Mouse (Mus musculus) embryonic facial prominence, embryonic 10.5 days (tissue): ENCODE measurements at regions not wholly inside any gene's neighbourhood (a gene's known extent, or its start where the extent isn't known, plus 50 kb on each side); places are given as distances from the start of the nearest gene placed in this dataset.

Experiments used
- DNase-seq: peaks from one replicate; pipeline ENCODE4 v3.0.0-alpha.2; 2017; ENCODE audit warnings: low spot score
- H3K27ac ChIP-seq: fragments of 300-500 bp; sonication (generic); replicated peaks from 2 replicates; pipeline ENCODE4 v1.5.1; 2016; ENCODE audit warnings: mild to moderate bottlenecking
- H3K27me3 ChIP-seq: fragments of 300-500 bp; sonication (generic); replicated peaks from 2 replicates; pipeline ENCODE4 v1.6.1; 2016; ENCODE audit warnings: low read depth, mild to moderate bottlenecking; ENCODE audit not compliant: poor library complexity, severe bottlenecking
- H3K36me3 ChIP-seq: fragments of 300-500 bp; sonication (generic); replicated peaks from 2 replicates; pipeline ENCODE4 v1.6.1; 2016; ENCODE audit warnings: mild to moderate bottlenecking, moderate library complexity
- H3K4me1 ChIP-seq: fragments of 300-500 bp; sonication (generic); 2 replicates; pipeline ENCODE4 v1.6.1; 2016
- H3K4me3 ChIP-seq: fragments of 300-500 bp; sonication (generic); 2 replicates; pipeline ENCODE4 v1.5.1; 2016; ENCODE audit warnings: mild to moderate bottlenecking, moderate library complexity
- H3K9me3 ChIP-seq: fragments of 300-500 bp; sonication (generic); 2 replicates; pipeline ENCODE4 v1.6.1; 2016; ENCODE audit warnings: mild to moderate bottlenecking
- WGBS: fragments of 180-500 bp; shearing (Covaris S2); methylation state at CpG from one replicate; pipeline ENCODE4 v1.1.7; 2016; 5-methylcytosine and 5-hydroxymethylcytosine counted together

- Histone ChIP-seq H3K36me3 (no peaks in the 10 kb centered on the region), H3K4me3 (no peak overlapping the region), H3K9me3 (no peaks in the 10 kb centered on the region), H3K27ac (no peak overlapping the region), H3K4me1 (no peaks in the 10 kb centered on the region), H3K27me3 (no peaks in the 10 kb centered on the region)
- 69% methylated on average over 6 of the region's 6 CpGs for WGBS
- no peak for DNase-seq
Observed at GRCm38 (mm10) chr16:24187131-24187530, 198.5 kb upstream of the Bcl6 start.

GRCm38 (mm10) chr16:24185989-24186388 is 197.3 kb upstream of the Bcl6 start:
- Histone ChIP-seq H3K27ac (no peak overlapping the region), H3K4me3 (no peak overlapping the region), H3K27me3 (no peaks in the 10 kb centered on the region), H3K4me1 (no peaks in the 10 kb centered on the region), H3K36me3 (no peaks in the 10 kb centered on the region), H3K9me3 (no peaks in the 10 kb centered on the region)
- no peak for DNase-seq
- 48% methylated on average over 6 of the region's 6 CpGs for WGBS

DNA sequence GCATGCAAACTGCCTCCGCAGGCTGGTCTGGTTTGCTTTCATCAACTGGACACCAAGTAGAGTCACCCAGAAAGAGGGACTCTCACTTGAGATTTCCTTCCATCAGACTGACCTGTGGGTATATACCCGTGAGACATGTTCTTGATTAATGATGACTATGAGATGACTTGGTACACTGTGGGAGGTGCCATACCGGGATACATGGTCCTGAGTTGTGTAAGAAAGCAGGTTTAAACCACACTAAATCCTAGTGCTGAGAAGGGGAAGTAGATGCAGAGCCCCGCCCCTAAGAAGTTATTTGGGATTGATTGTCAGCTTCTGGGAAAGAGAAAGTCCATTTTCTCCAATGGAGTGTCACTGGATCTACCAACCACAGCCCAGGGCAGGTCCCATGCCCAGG is 196.2 kb upstream of the Bcl6 start:
- Histone ChIP-seq H3K36me3 (no peaks in the 10 kb centered on the region), H3K4me1 (no peaks in the 10 kb centered on the region), H3K27ac (no peak overlapping the region), H3K9me3 (no peaks in the 10 kb centered on the region), H3K27me3 (no peaks in the 10 kb centered on the region), H3K4me3 (no peak overlapping the region)
- WGBS = 89% methylated on average over 4 of the region's 4 CpGs
- no peak for DNase-seq

GRCm38 (mm10) chr16:24183216-24183615 is 194.6 kb upstream of the Bcl6 start:
- DNase-seq = no peak
- Histone ChIP-seq H3K36me3 (no peaks in the 10 kb centered on the region), H3K9me3 (no peaks in the 10 kb centered on the region), H3K27me3 (0 out of 2 replicates have a peak, but pooled peaks cover 5% of the 10 kb centered on the region), H3K4me3 (no peak overlapping the region), H3K27ac (no peak overlapping the region), H3K4me1 (no peaks in the 10 kb centered on the region)
- 76% methylated on average over 3 of the region's 3 CpGs for WGBS

- DNase-seq = no peak
- Histone ChIP-seq H3K4me1 (no peaks in the 10 kb centered on the region), H3K4me3 (no peak overlapping the region), H3K9me3 (no peaks in the 10 kb centered on the region), H3K27ac (no peak overlapping the region), H3K36me3 (no peaks in the 10 kb centered on the region), H3K27me3 (0 out of 2 replicates have a peak, but pooled peaks cover 5% of the 10 kb centered on the region)
- WGBS = 85% methylated on average over 3 of the region's 3 CpGs
Observed at GRCm38 (mm10) chr16:24181388-24181787, 192.7 kb upstream of the Bcl6 start.

- Histone ChIP-seq H3K36me3 (no peaks in the 10 kb centered on the region), H3K4me3 (no peak overlapping the region), H3K4me1 (no peaks in the 10 kb centered on the region), H3K27me3 (0 out of 2 replicates have a peak, but pooled peaks cover 5% of the 10 kb centered on the region), H3K27ac (no peak overlapping the region), H3K9me3 (no peaks in the 10 kb centered on the region)
- no peak for DNase-seq
- 87% methylated on average over 5 of the region's 5 CpGs for WGBS
Observed at GRCm38 (mm10) chr16:24180666-24181065, 192.0 kb upstream of the Bcl6 start.

- Histone ChIP-seq H3K4me1 (no peaks in the 10 kb centered on the region), H3K9me3 (no peaks in the 10 kb centered on the region), H3K27ac (no peak overlapping the region), H3K4me3 (no peak overlapping the region), H3K27me3 (0 out of 2 replicates have a peak, but pooled peaks cover 8% of the 10 kb centered on the region), H3K36me3 (no peaks in the 10 kb centered on the region)
- WGBS = 83% methylated on average over 2 of the region's 2 CpGs
- DNase-seq = no peak
Observed at GRCm38 (mm10) chr16:24177564-24177963, 188.9 kb upstream of the Bcl6 start.

DNA sequence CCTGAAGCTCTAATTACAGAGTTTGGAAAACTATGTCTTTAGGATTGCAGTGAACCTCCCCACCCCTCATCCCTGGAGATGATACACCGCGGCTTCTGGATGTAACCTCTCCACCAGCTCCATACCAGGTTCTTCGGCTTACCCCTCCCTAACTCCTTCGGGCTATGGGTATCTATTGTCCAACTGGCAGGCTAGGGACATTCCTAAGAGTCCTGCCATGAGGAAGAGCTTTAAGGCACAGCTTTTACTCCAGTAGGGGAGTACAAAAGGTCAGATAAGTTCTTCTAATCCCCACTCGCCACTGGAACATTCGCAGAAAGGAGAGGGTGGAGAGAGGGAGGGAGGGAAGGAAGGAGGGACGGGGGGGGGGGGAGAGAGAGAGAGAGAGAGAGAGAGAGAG is 188.5 kb upstream of the Bcl6 start:
- Histone ChIP-seq H3K27me3 (0 out of 2 replicates have a peak, but pooled peaks cover 8% of the 10 kb centered on the region), H3K4me1 (no peaks in the 10 kb centered on the region), H3K36me3 (no peaks in the 10 kb centered on the region), H3K9me3 (no peaks in the 10 kb centered on the region), H3K4me3 (no peak overlapping the region), H3K27ac (no peak overlapping the region)
- DNase-seq = no peak
- WGBS = 42% methylated on average over 7 of the region's 7 CpGs

DNA sequence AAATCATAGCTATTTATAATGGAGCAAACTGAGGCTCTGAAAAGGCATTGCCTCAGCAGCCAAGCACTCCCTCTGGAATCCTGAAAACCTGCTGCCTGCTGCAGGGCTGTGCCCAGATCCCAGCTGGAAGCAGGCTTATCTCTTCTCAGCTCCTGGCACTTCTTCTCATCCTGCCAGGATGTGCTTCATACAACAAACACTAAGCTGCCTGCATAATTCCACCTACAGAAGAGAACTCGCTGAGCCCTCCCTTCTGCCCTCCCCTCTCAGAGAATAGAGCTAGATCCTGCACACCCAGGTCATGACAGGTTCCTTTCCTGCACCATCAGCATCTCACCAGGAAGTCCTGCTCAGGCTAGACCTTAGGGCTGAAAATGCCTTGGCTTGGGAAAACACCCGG is 187.4 kb upstream of the Bcl6 start:
- no peaks in the 10 kb centered on the region for H3K36me3 ChIP-seq
- no peak for DNase-seq
- no peak overlapping the region for H3K27ac ChIP-seq
- WGBS = 54% methylated on average over 2 of the region's 2 CpGs
- H3K4me1 ChIP-seq = no peaks in the 10 kb centered on the region
- H3K9me3 ChIP-seq = no peaks in the 10 kb centered on the region
- 0 out of 2 replicates have a peak, but pooled peaks cover 8% of the 10 kb centered on the region for H3K27me3 ChIP-seq
- no peak overlapping the region for H3K4me3 ChIP-seq

DNA sequence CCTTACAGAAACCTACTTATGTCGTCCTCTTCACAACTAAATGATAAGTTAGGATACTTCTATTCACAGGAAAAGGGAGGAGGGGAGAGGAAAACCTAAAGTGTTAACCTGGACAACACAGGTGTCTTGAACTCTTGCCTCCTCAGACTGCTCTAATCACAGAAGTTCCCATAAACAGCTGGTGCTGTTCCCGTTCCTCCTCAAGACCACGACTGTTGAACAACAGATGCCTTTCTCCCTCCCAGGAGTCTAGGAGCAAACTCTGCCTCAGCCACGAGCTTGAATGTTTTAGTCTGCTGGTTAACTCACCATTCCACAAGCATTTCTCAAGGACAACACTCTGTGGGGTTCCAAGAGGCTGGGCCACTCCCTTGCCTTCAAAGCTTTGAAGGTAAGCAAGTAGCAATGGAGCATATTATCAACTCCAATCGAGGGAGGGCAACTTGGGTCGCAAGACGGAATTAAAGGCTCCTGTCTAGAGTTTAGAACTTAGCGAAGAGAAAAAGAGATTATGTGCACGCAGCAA is 186.6 kb upstream of the Bcl6 start:
- DNase-seq = no peak
- WGBS = 75% methylated on average over 9 of the region's 9 CpGs
- Histone ChIP-seq H3K4me1 (no peaks in the 10 kb centered on the region), H3K9me3 (no peaks in the 10 kb centered on the region), H3K27me3 (0 out of 2 replicates have a peak, but pooled peaks cover 8% of the 10 kb centered on the region), H3K36me3 (no peaks in the 10 kb centered on the region), H3K4me3 (no peak overlapping the region), H3K27ac (no peak overlapping the region)

GRCm38 (mm10) chr16:24174595-24174994 is 185.9 kb upstream of the Bcl6 start:
- 85% methylated on average over 3 of the region's 3 CpGs for WGBS
- 0 out of 2 replicates have a peak, but pooled peaks cover 6% of the 10 kb centered on the region for H3K27me3 ChIP-seq
- H3K4me1 ChIP-seq = no peaks in the 10 kb centered on the region
- no peaks in the 10 kb centered on the region for H3K36me3 ChIP-seq
- no peaks in the 10 kb centered on the region for H3K9me3 ChIP-seq
- H3K4me3 ChIP-seq = no peak overlapping the region
- DNase-seq = no peak
- H3K27ac ChIP-seq = no peak overlapping the region

GRCm38 (mm10) chr16:24173783-24174518 is 185.3 kb upstream of the Bcl6 start:
- Histone ChIP-seq H3K36me3 (no peaks in the 10 kb centered on the region), H3K4me1 (no peaks in the 10 kb centered on the region), H3K27me3 (0 out of 2 replicates have a peak, but pooled peaks cover 3% of the 10 kb centered on the region), H3K27ac (no peak overlapping the region), H3K4me3 (no peak overlapping the region), H3K9me3 (no peaks in the 10 kb centered on the region)
- DNase-seq = no peak
- 83% methylated on average over 5 of the region's 5 CpGs for WGBS

- H3K27me3 ChIP-seq = 0 out of 2 replicates have a peak, but pooled peaks cover 3% of the 10 kb centered on the region
- H3K4me3 ChIP-seq = no peak overlapping the region
- DNase-seq = no peak
- no peak overlapping the region for H3K27ac ChIP-seq
- no peaks in the 10 kb centered on the region for H3K9me3 ChIP-seq
- 83% methylated on average over 2 of the region's 2 CpGs for WGBS
- H3K4me1 ChIP-seq = no peaks in the 10 kb centered on the region
- H3K36me3 ChIP-seq = no peaks in the 10 kb centered on the region
Observed at GRCm38 (mm10) chr16:24172653-24173052, 184.0 kb upstream of the Bcl6 start.
